Mouse (Mus musculus) liver, adult 2 months (tissue): ENCODE measurements at regions not wholly inside any gene's neighbourhood (a gene's known extent, or its start where the extent isn't known, plus 50 kb on each side); places are given as distances from the start of the nearest gene placed in this dataset.
A peak's percentile ranks its signal among the peaks of the same experiment; 100 is the strongest.

Experiments
- DNase-seq: peaks from one replicate; pipeline ENCODE4 v3.0.0-alpha.2; 2011; ENCODE audit warnings: low read depth, low spot score; ENCODE audit errors: extremely low read depth
- H3K27ac ChIP-seq: fragments of 200-500 bp; replicated peaks from 2 replicates; pipeline ENCODE4 v1.5.1; 2012; ENCODE audit warnings: low read depth, mild to moderate bottlenecking, control low read depth, inconsistent platforms, low read length; ENCODE audit not compliant: insufficient read depth
- H3K27me3 ChIP-seq: fragments of 200-500 bp; 2 replicates; pipeline ENCODE4 v1.6.1; 2012; ENCODE audit warnings: mild to moderate bottlenecking, moderate library complexity, low read length, inconsistent platforms; ENCODE audit not compliant: control insufficient read depth, insufficient read depth
- H3K36me3 ChIP-seq: fragments of 200-500 bp; 2 replicates; pipeline ENCODE4 v1.6.1; 2012; ENCODE audit warnings: low read length, inconsistent platforms; ENCODE audit not compliant: control insufficient read depth, insufficient read depth
- H3K4me1 ChIP-seq: fragments of 200-500 bp; 2 replicates; pipeline ENCODE4 v1.6.1; 2011; ENCODE audit warnings: low read length; ENCODE audit not compliant: control insufficient read depth, insufficient read depth
- H3K4me3 ChIP-seq: fragments of 200-500 bp; 2 replicates; pipeline ENCODE4 v1.5.1; 2011; ENCODE audit warnings: low read depth, mild to moderate bottlenecking, control low read depth, low read length, moderate library complexity; ENCODE audit not compliant: insufficient read depth
- H3K79me2 ChIP-seq: fragments of 200-500 bp; 2 replicates; pipeline ENCODE4 v1.6.1; 2012; ENCODE audit warnings: inconsistent platforms, mild to moderate bottlenecking, low read length, moderate library complexity; ENCODE audit not compliant: control insufficient read depth, insufficient read depth
- H3K9ac ChIP-seq: fragments of 200-500 bp; 2 replicates; pipeline ENCODE4 v1.6.1; 2012; ENCODE audit warnings: low read depth, mild to moderate bottlenecking, control low read depth, inconsistent platforms, low read length
- CTCF ChIP-seq: fragments of 200-500 bp; IDR thresholded peaks from 2 replicates; pipeline ENCODE4 v1.5.1; 2011; ENCODE audit warnings: low read depth, low read length, control low read depth
- POLR2A ChIP-seq: fragments of 200-500 bp; IDR thresholded peaks from 2 replicates; pipeline ENCODE4 v1.6.1; 2011; ENCODE audit warnings: low read length, control low read depth; ENCODE audit not compliant: insufficient read depth; ENCODE audit errors: extremely low read depth
- WGBS: fragments of 180-500 bp; shearing (Covaris S2); methylation state at CpG from one replicate; pipeline ENCODE4 v1.1.7; 2018; 5-methylcytosine and 5-hydroxymethylcytosine counted together

DNA sequence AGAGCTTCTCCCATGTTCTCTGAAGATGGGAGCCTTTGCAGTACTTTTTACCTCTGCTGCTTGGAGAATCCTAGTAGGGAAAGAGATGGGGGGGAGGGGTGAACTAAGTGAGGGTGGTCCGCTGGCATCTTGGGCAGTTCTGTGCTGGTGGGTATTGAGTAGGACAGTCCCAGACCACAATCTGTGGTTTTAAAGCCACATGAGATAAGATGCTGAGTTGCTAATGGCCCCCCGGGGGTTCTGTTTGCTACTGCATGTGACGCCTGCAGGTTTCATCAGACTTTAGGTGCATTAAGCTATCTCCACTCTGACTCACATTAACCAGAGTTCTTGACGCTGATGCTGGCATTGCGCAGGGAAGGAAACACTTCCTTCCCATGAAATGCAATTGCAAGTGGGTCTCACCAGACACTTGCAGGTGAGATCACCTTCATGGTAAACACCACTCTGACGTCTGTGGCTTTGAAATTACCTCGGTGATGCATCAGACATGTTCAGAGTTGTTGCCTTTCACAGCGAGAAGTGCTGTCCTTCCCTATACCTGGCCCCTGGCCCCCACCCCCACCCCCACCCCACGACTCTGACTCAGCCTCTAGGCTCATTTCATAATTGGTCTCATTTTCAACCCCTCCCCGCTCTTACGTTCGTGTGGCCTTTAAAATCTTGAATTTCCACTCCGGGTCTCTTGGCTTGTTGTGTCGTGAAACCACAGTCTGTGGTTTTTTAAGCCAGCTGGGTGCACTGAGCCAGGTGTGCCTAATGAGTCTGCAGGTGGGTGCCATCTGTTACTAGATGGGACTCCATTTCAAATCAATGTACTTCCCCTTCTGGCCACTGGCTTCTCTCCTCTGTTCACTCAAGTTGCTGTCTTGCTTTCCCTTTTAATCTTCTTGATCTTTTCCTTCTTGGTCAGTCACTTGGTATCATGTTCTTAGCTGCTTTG, 94.8 kb upstream of the Synm start:
- TF ChIP-seq POLR2A (no peak), CTCF (no peak)
- H3K9ac ChIP-seq = no peak overlapping the region
- no peak overlapping the region for H3K27ac ChIP-seq
- no peaks in the 10 kb centered on the region for H3K79me2 ChIP-seq
- no peak overlapping the region for H3K4me3 ChIP-seq
- WGBS = 48% methylated on average over 14 of the region's 14 CpGs
- no peaks in the 10 kb centered on the region for H3K36me3 ChIP-seq
- no peaks in the 10 kb centered on the region; the same call in 1 of the 2 replicates for H3K27me3 ChIP-seq
- no peak for DNase-seq
- H3K4me1 ChIP-seq = no peaks in the 10 kb centered on the region

- TF ChIP-seq CTCF = no peak
- TF ChIP-seq POLR2A = no peak
- no peak for DNase-seq
- no peak overlapping the region for H3K4me3 ChIP-seq
- no peaks in the 10 kb centered on the region for H3K4me1 ChIP-seq
- H3K27me3 ChIP-seq = no peaks in the 10 kb centered on the region; the same call in 1 of the 2 replicates
- H3K27ac ChIP-seq = no peak overlapping the region
- H3K36me3 ChIP-seq = no peaks in the 10 kb centered on the region
- 91% methylated on average over 3 of the region's 3 CpGs for WGBS
- no peak overlapping the region for H3K9ac ChIP-seq
- no peaks in the 10 kb centered on the region for H3K79me2 ChIP-seq
Observed at GRCm38 (mm10) chr7:67852859-67853258, 93.3 kb upstream of the Synm start.

GRCm38 (mm10) chr7:67849509-67849862, 89.9 kb upstream of the Synm start:
- Histone ChIP-seq H3K9ac (no peak overlapping the region), H3K27me3 (no peaks in the 10 kb centered on the region; the same call in 1 of the 2 replicates), H3K36me3 (no peaks in the 10 kb centered on the region), H3K79me2 (no peaks in the 10 kb centered on the region), H3K27ac (no peak overlapping the region), H3K4me3 (peak overlapping the region; percentile 22; the same call in 1 of the 2 replicates), H3K4me1 (no peaks in the 10 kb centered on the region)
- no peak for DNase-seq
- 17% methylated on average over 7 of the region's 7 CpGs for WGBS
- TF ChIP-seq POLR2A = no peak

DNA sequence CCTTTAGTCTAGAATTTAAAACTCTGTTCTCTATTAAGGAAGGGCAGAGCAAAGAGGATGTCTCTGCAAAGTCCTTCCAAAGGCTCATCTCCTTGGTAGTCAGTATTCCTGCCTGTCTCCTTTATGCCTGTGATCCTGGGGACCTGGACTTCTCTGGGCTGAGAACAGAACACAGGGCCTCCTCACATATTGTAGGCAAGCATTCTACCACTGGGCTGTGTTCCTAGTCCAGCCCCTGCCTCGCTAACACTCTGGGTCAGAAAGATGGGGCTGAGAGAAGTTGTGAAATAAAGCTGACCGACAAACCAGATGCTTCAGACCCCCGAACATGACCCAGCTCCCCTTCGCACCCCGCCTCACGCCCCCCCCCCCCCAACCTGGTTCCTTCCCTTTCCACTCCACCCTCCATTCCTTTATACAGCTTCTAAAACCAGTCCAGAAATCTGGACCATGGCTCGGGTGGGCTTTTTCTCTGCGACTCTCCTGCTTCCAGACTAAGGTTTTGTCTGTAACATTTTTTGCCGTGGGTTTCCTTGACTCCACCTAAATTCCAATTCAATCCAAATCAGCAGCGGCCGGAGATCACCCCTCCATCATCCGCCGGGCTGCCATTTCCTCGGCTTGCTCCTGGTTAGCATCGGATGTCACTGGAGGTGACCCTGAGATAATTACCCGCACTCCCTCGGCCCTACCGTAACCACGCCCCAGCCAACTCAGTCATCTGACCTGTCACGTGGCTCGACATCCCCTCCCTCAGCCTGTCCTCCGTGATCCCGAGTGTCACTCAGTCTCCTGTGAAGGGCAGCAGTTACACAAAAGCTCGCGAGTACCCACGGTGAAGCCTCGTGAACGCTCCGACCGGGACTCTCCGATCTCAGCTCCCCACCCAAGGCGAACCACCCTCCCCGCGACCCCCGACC, 89.3 kb upstream of the Synm start:
- WGBS = 8% methylated on average over 35 of the region's 35 CpGs
- H3K4me1 ChIP-seq = no peaks in the 10 kb centered on the region
- H3K79me2 ChIP-seq = no peaks in the 10 kb centered on the region
- no peak overlapping the region for H3K27ac ChIP-seq
- no peak overlapping the region for H3K9ac ChIP-seq
- H3K4me3 ChIP-seq = peak overlapping the region; percentile 22; the same call in 1 of the 2 replicates
- TF ChIP-seq CTCF (no peak), POLR2A (no peak)
- no peak for DNase-seq
- H3K36me3 ChIP-seq = no peaks in the 10 kb centered on the region
- H3K27me3 ChIP-seq = no peaks in the 10 kb centered on the region; the same call in 1 of the 2 replicates

DNA sequence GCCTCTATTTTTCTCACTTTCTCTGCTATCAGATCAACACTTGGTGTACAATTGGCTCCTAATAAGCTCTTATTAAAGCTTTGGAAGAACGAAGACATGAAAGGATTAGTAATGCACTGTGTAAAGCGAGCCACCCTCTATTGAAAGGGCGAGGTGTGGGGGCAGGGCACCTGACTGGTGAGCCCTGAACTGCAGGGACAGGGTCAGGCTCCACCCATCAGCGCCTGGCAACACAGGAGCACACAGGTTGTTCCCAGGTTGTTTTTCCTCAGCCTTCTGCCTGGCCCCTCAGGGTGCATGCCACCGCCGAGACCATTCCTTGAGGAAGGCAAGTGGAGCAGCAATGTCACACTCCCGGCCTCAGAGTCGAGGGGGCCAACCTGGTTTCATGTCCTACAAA, 87.3 kb upstream of the Synm start:
- Histone ChIP-seq H3K4me1 (no peaks in the 10 kb centered on the region), H3K4me3 (no peak overlapping the region), H3K27ac (no peak overlapping the region), H3K27me3 (no peaks in the 10 kb centered on the region; the same call in 1 of the 2 replicates), H3K36me3 (no peaks in the 10 kb centered on the region), H3K9ac (no peak overlapping the region), H3K79me2 (no peaks in the 10 kb centered on the region)
- TF ChIP-seq CTCF (no peak), POLR2A (no peak)
- WGBS = 24% methylated on average over 8 of the region's 8 CpGs
- no peak for DNase-seq
